Mouse (Mus musculus): ENCODE data around the gene Clstn1. TPM values are rescaled to one million over a fixed set of nuclear protein-coding genes. Genes with fewer than 3 reads are reported as not detected.
A peak's percentile ranks its signal among the peaks of the same experiment; 100 is the strongest.

The Clstn1 gene
- polyA plus RNA-seq, 2 experiments = 1.3 to 1.4 TPM

- Histone ChIP-seq H3K4me2 (ENCODE audit: low read depth) (no peak overlapping the region), H3K4me1 (replicated peaks; ENCODE audit: control insufficient read depth in 2 of 2, insufficient read depth in 2 of 2, low read length in 1 of 2) (0 out of 4 replicates have a peak, but pooled peaks cover 0 to 2% of the 10 kb centered on the region in 2 experiments), H3K9ac (replicated peaks) (no peak overlapping the region), H3K4me3 (ENCODE audit: insufficient read depth in 1 of 2, low read depth in 2 of 2, low read length in 2 of 2) (no peak overlapping the region), H3K27ac (no peak overlapping the region), H3K36me3 (replicated peaks; ENCODE audit: control insufficient read depth, insufficient read depth, low read depth) (no peaks in the 10 kb centered on the region), H3K9me3 (ENCODE audit: control insufficient read depth, low read length) (no peaks in the 10 kb centered on the region), H3K27me3 (ENCODE audit: control insufficient read depth, insufficient read depth, low read length) (no peaks in the 10 kb centered on the region)
- ATAC-seq (ENCODE audit: insufficient read depth) = no peak
- DNase-seq (ENCODE audit: low read depth in 3 of 3, low spot score in 3 of 3) = no peak
- TF ChIP-seq EP300 (IDR thresholded peaks at IDR 0.05; ENCODE audit: low read depth) = no peak
- peak; percentile 24; the same call in 1 of the 2 replicates for TF ChIP-seq CTCF (IDR thresholded peaks at IDR 0.05; ENCODE audit: low read depth)
- WGBS (ENCODE audit: insufficient replicate concordance) = 64% methylated on average over 20 of the region's 20 CpGs
These were observed 21.5 kb upstream of the Clstn1 start for GRCm38 (mm10) chr4:149564452-149565407.

GRCm38 (mm10) chr4:149567432-149568026, 18.7 kb upstream of the Clstn1 start:
- TF ChIP-seq CTCF (IDR thresholded peaks at IDR 0.05; ENCODE audit: low read depth) (no peak), EP300 (IDR thresholded peaks at IDR 0.05; ENCODE audit: low read depth) (no peak)
- DNase-seq (ENCODE audit: low read depth in 3 of 3, low spot score in 3 of 3) = peak in 1 of 3 experiments; percentile 25
- Histone ChIP-seq H3K4me3 (ENCODE audit: insufficient read depth in 1 of 2, low read depth in 2 of 2, low read length in 2 of 2) (no peak overlapping the region), H3K27me3 (ENCODE audit: control insufficient read depth, insufficient read depth, low read length) (no peaks in the 10 kb centered on the region), H3K27ac (no peak overlapping the region), H3K36me3 (replicated peaks; ENCODE audit: control insufficient read depth, insufficient read depth, low read depth) (no peaks in the 10 kb centered on the region), H3K4me1 (replicated peaks; ENCODE audit: control insufficient read depth in 2 of 2, insufficient read depth in 2 of 2, low read length in 1 of 2) (0 out of 4 replicates have a peak, but pooled peaks cover 0 to 2% of the 10 kb centered on the region in 2 experiments), H3K9ac (replicated peaks) (no peak overlapping the region), H3K9me3 (ENCODE audit: control insufficient read depth, low read length) (no peaks in the 10 kb centered on the region), H3K4me2 (ENCODE audit: low read depth) (no peak overlapping the region)
- ATAC-seq (ENCODE audit: insufficient read depth) = no peak
- WGBS (ENCODE audit: insufficient replicate concordance) = 24% methylated on average over 8 of the region's 8 CpGs

- H3K9me3 ChIP-seq (ENCODE audit: control insufficient read depth, low read length) = no peaks in the 10 kb centered on the region
- H3K27me3 ChIP-seq (ENCODE audit: control insufficient read depth, insufficient read depth, low read length) = no peaks in the 10 kb centered on the region
- no peak overlapping the region for H3K4me2 ChIP-seq (ENCODE audit: low read depth)
- DNase-seq (ENCODE audit: low read depth in 3 of 3, low spot score in 3 of 3) = no peak
- no peak overlapping the region for H3K27ac ChIP-seq
- 0 out of 4 replicates have a peak, but pooled peaks cover 0 to 2% of the 10 kb centered on the region in 2 experiments for H3K4me1 ChIP-seq (replicated peaks; ENCODE audit: control insufficient read depth in 2 of 2, insufficient read depth in 2 of 2, low read length in 1 of 2)
- no peaks in the 10 kb centered on the region for H3K36me3 ChIP-seq (replicated peaks; ENCODE audit: control insufficient read depth, insufficient read depth, low read depth)
- no peak for ATAC-seq (ENCODE audit: insufficient read depth)
- TF ChIP-seq EP300 (IDR thresholded peaks at IDR 0.05; ENCODE audit: low read depth) = no peak
- no peak for TF ChIP-seq CTCF (IDR thresholded peaks at IDR 0.05; ENCODE audit: low read depth)
- H3K4me3 ChIP-seq (ENCODE audit: insufficient read depth in 1 of 2, low read depth in 2 of 2, low read length in 2 of 2) = no peak overlapping the region
- 48% methylated on average over 6 of the region's 6 CpGs for WGBS (ENCODE audit: insufficient replicate concordance)
- no peak overlapping the region for H3K9ac ChIP-seq (replicated peaks)
These were observed 17.6 kb upstream of the Clstn1 start for GRCm38 (mm10) chr4:149568622-149569021.

- 54% methylated on average over 6 of the region's 6 CpGs for WGBS (ENCODE audit: insufficient replicate concordance)
- Histone ChIP-seq H3K9ac (replicated peaks) (no peak overlapping the region), H3K27ac (no peak overlapping the region), H3K4me1 (replicated peaks; ENCODE audit: control insufficient read depth in 2 of 2, insufficient read depth in 2 of 2, low read length in 1 of 2) (0 out of 4 replicates have a peak, but pooled peaks cover 0 to 2% of the 10 kb centered on the region in 2 experiments), H3K9me3 (ENCODE audit: control insufficient read depth, low read length) (no peaks in the 10 kb centered on the region), H3K36me3 (replicated peaks; ENCODE audit: control insufficient read depth, insufficient read depth, low read depth) (no peaks in the 10 kb centered on the region), H3K27me3 (ENCODE audit: control insufficient read depth, insufficient read depth, low read length) (no peaks in the 10 kb centered on the region), H3K4me3 (ENCODE audit: insufficient read depth in 1 of 2, low read depth in 2 of 2, low read length in 2 of 2) (no peak overlapping the region), H3K4me2 (ENCODE audit: low read depth) (no peak overlapping the region)
- no peak for TF ChIP-seq EP300 (IDR thresholded peaks at IDR 0.05; ENCODE audit: low read depth)
- no peak for TF ChIP-seq CTCF (IDR thresholded peaks at IDR 0.05; ENCODE audit: low read depth)
- DNase-seq (ENCODE audit: low read depth in 3 of 3, low spot score in 3 of 3) (no peak), ATAC-seq (ENCODE audit: insufficient read depth) (no peak)
These were observed 16.3 kb upstream of the Clstn1 start for GRCm38 (mm10) chr4:149569781-149570497.

All from liver, embryonic 14.5 days (tissue).